Mouse (Mus musculus) CH12.LX (cell line): Measurements from ENCODE around the gene Ing1. TPM values are rescaled to one million over a fixed set of nuclear protein-coding genes. Genes with fewer than 3 reads are reported as not detected.

Experiments
- DNase-seq: peaks from one replicate; pipeline ENCODE4 v3.0.0-alpha.2; 2013; ENCODE audit errors: extremely low read depth
- H3K27ac ChIP-seq: 2 replicates; pipeline ENCODE4 v1.5.1; 2012; ENCODE audit warnings: low read depth, mild to moderate bottlenecking, control low read depth, moderate library complexity; ENCODE audit not compliant: insufficient read depth
- H3K27me3 ChIP-seq: replicated peaks from 2 replicates; pipeline ENCODE3; 2012; ENCODE audit warnings: inconsistent platforms
- H3K36me3 ChIP-seq, 2 experiments: replicated peaks in 1 of 2; 2 replicates each; pipeline versions ENCODE3 to v1.6.1; 2012; ENCODE audit warnings: inconsistent platforms in 1 of 2, low read length in 1 of 2, mild to moderate bottlenecking in 1 of 2, mixed read lengths in 1 of 2, moderate library complexity in 1 of 2; ENCODE audit not compliant: control insufficient read depth in 1 of 2, insufficient read depth in 1 of 2
- H3K4me1 ChIP-seq, 2 experiments: 2 replicates each; pipeline ENCODE4 v1.6.1; 2012; ENCODE audit warnings: inconsistent platforms in 1 of 2, moderate library complexity in 1 of 2; ENCODE audit not compliant: insufficient read depth in 2 of 2, control insufficient read depth in 1 of 2
- H3K4me2 ChIP-seq: 2 replicates; pipeline ENCODE4 v1.6.1; 2012; ENCODE audit warnings: low read depth, mild to moderate bottlenecking, control low read depth; ENCODE audit not compliant: poor library complexity, insufficient read depth, severe bottlenecking
- H3K4me3 ChIP-seq, 3 experiments: fragments of 150-350 bp in 1 of 3; sonication (generic) in 1 of 3; replicated peaks in 1 of 3; 2 replicates each; pipeline versions ENCODE3 to v1.5.1; 2011 to 2012; ENCODE audit warnings: low read depth in 2 of 3, low read length in 2 of 3, mild to moderate bottlenecking in 2 of 3, moderate library complexity in 2 of 3, control low read depth in 1 of 3, improper control_type of control experiment in 1 of 3, inconsistent platforms in 1 of 3, mixed read lengths in 1 of 3; ENCODE audit not compliant: poor library complexity in 1 of 3
- H3K79me2 ChIP-seq: replicated peaks from 2 replicates; pipeline ENCODE4 v1.6.1; 2012; ENCODE audit warnings: mild to moderate bottlenecking, moderate library complexity; ENCODE audit not compliant: control insufficient read depth, poor library complexity, insufficient read depth, severe bottlenecking; ENCODE audit errors: extremely low read depth
- H3K9ac ChIP-seq: 2 replicates; pipeline ENCODE4 v1.6.1; 2012; ENCODE audit warnings: low read depth, mild to moderate bottlenecking, control low read depth, moderate library complexity; ENCODE audit not compliant: insufficient read depth
- H3K9me3 ChIP-seq: replicated peaks from 2 replicates; pipeline ENCODE3; 2012; ENCODE audit warnings: low read length, inconsistent platforms, mixed read lengths
- BHLHE40 ChIP-seq: IDR thresholded peaks from 2 replicates; pipeline ENCODE4 v1.6.1; 2011; ENCODE audit warnings: mild to moderate bottlenecking, low read depth, low read length, improper control_type of control experiment
- CHD2 ChIP-seq: IDR thresholded peaks from 2 replicates; pipeline ENCODE4 v1.6.1; 2011; ENCODE audit warnings: low read length, improper control_type of control experiment
- CTCF ChIP-seq, 2 experiments: IDR thresholded peaks in 1 of 2; conservative IDR thresholded peaks in 1 of 2; 2 replicates each; pipeline ENCODE4 v1.5.1; 2011 to 2012; ENCODE audit warnings: low read depth in 2 of 2, low read length in 2 of 2, improper control_type of control experiment in 1 of 2, inconsistent platforms in 1 of 2, mild to moderate bottlenecking in 1 of 2, moderate library complexity in 1 of 2
- EP300 ChIP-seq: IDR thresholded peaks from 2 replicates; pipeline ENCODE4 v1.6.1; 2011; ENCODE audit warnings: low read length, improper control_type of control experiment
- ETS1 ChIP-seq: conservative IDR thresholded peaks from 2 replicates; pipeline ENCODE4 v1.6.1; 2012; ENCODE audit warnings: low read depth, mild to moderate bottlenecking, inconsistent platforms, low read length, improper control_type of control experiment, moderate library complexity
- GABPA ChIP-seq: IDR thresholded peaks from 2 replicates; pipeline ENCODE4 v1.6.1; 2012; ENCODE audit warnings: low read depth, low read length, improper control_type of control experiment, inconsistent platforms; ENCODE audit not compliant: insufficient replicate concordance
- HCFC1 ChIP-seq: IDR thresholded peaks from 2 replicates; pipeline ENCODE4 v1.6.1; 2012; ENCODE audit warnings: low read depth, mild to moderate bottlenecking, inconsistent platforms, low read length, improper control_type of control experiment
- JUN ChIP-seq: IDR thresholded peaks from 2 replicates; pipeline ENCODE4 v1.6.1; 2011; ENCODE audit warnings: low read depth, mild to moderate bottlenecking, low read length, improper control_type of control experiment, moderate library complexity; ENCODE audit not compliant: insufficient read depth
- MEF2A ChIP-seq: IDR thresholded peaks from 2 replicates; pipeline ENCODE4 v1.6.1; 2014; ENCODE audit warnings: low read depth, mild to moderate bottlenecking, inconsistent platforms, low read length, improper control_type of control experiment, borderline replicate concordance
- MYC ChIP-seq: IDR thresholded peaks from 2 replicates; pipeline ENCODE4 v1.6.1; 2011; ENCODE audit warnings: low read depth, mild to moderate bottlenecking, improper control_type of control experiment, low read length
- NELFE ChIP-seq: IDR thresholded peaks from 2 replicates; pipeline ENCODE4 v1.6.1; 2011; ENCODE audit warnings: low read depth, low read length, improper control_type of control experiment
- NRF1 ChIP-seq: IDR thresholded peaks from 2 replicates; pipeline ENCODE4 v1.6.1; 2014; ENCODE audit warnings: low read depth, mild to moderate bottlenecking, inconsistent platforms, low read length, improper control_type of control experiment, moderate library complexity
- PAX5 ChIP-seq: IDR thresholded peaks from 2 replicates; pipeline ENCODE4 v1.6.1; 2012; ENCODE audit warnings: low read length, inconsistent platforms, mixed read lengths
- POLR2A ChIP-seq: IDR thresholded peaks from 2 replicates; pipeline ENCODE4 v1.6.1; 2011; ENCODE audit warnings: low read depth, mild to moderate bottlenecking, improper control_type of control experiment, low read length
- POLR2AphosphoS2 ChIP-seq: IDR thresholded peaks from 2 replicates; pipeline ENCODE4 v1.6.1; 2011; ENCODE audit warnings: low read depth, low read length, improper control_type of control experiment
- RAD21 ChIP-seq: IDR thresholded peaks from 2 replicates; pipeline ENCODE4 v1.6.1; 2011; ENCODE audit warnings: low read depth, mild to moderate bottlenecking, low read length, improper control_type of control experiment, moderate library complexity
- RCOR1 ChIP-seq: conservative IDR thresholded peaks from 2 replicates; pipeline ENCODE4 v1.6.1; 2012; ENCODE audit warnings: low read depth, mild to moderate bottlenecking, inconsistent platforms, low read length, improper control_type of control experiment
- SMC3 ChIP-seq: IDR thresholded peaks from 2 replicates; pipeline ENCODE4 v1.6.1; 2011; ENCODE audit warnings: low read depth, low read length, improper control_type of control experiment
- TBP ChIP-seq: conservative IDR thresholded peaks from 2 replicates; pipeline ENCODE4 v1.6.1; 2011; ENCODE audit warnings: low read depth, low read length, improper control_type of control experiment
- UBTF ChIP-seq: IDR thresholded peaks from 2 replicates; pipeline ENCODE4 v1.6.1; 2012; ENCODE audit warnings: low read depth, mild to moderate bottlenecking, inconsistent platforms, low read length, improper control_type of control experiment, moderate library complexity
- USF1 ChIP-seq: IDR thresholded peaks from 2 replicates; pipeline ENCODE4 v1.6.1; 2014; ENCODE audit warnings: low read depth, mild to moderate bottlenecking, inconsistent platforms, low read length, improper control_type of control experiment
- USF2 ChIP-seq: conservative IDR thresholded peaks from 2 replicates; pipeline ENCODE4 v1.6.1; 2011; ENCODE audit warnings: low read depth, low read length, improper control_type of control experiment
- ZC3H11A ChIP-seq: IDR thresholded peaks from 2 replicates; pipeline ENCODE4 v1.6.1; 2012; ENCODE audit warnings: low read depth, mild to moderate bottlenecking, inconsistent platforms, low read length, improper control_type of control experiment
- ZKSCAN1 ChIP-seq: IDR thresholded peaks from 2 replicates; pipeline ENCODE4 v1.6.1; 2012; ENCODE audit warnings: low read depth, inconsistent platforms, low read length, improper control_type of control experiment, borderline replicate concordance
- ZMIZ1 ChIP-seq: IDR thresholded peaks from 2 replicates; pipeline ENCODE4 v1.6.1; 2012; ENCODE audit warnings: low read depth, mild to moderate bottlenecking, inconsistent platforms, low read length, improper control_type of control experiment
- dilution Hi-C: fragments of 300-500 bp; cut with MboI; formaldehyde crosslinking; loops from 2 replicates; pipeline ENCODE4 v1.14.3; 2020; ENCODE audit warnings: low sequenced_read_pairs; ENCODE audit not compliant: extremely low pct_unique_long_range_greater_than_20kb, extremely low pct_ligation_motif_present
- in situ Hi-C: fragments of 300-500 bp; cut with MboI; formaldehyde crosslinking; loops from 3 replicates; pipeline ENCODE4 v1.14.3; 2019; ENCODE audit warnings: low sequenced_read_pairs, low pct_ligation_motif_present, low pct_unique_long_range_greater_than_20kb, mixed read lengths
- polyA plus RNA-seq: library from polyadenylated mRNA; unstranded; fragments of >175 nt; gene quantifications from 2 replicates; pipeline ENCODE4 v1.2.1, GENCODE M21; 2012; ENCODE audit warnings: low read depth; ENCODE audit not compliant: insufficient read length
- total RNA-seq, 2 experiments: library from RNA; depleted of rRNA; stranded (reverse); fragments of 300-350 nt in 1 of 2; fragments of >200 nt in 1 of 2; gene quantifications; 2 replicates each; pipeline ENCODE4 v1.2.3; 2012 to 2014

The Ing1 gene
- total and polyA plus RNA-seq, 3 experiments = 30.9 to 47.8 (median 33.8) TPM

DNA sequence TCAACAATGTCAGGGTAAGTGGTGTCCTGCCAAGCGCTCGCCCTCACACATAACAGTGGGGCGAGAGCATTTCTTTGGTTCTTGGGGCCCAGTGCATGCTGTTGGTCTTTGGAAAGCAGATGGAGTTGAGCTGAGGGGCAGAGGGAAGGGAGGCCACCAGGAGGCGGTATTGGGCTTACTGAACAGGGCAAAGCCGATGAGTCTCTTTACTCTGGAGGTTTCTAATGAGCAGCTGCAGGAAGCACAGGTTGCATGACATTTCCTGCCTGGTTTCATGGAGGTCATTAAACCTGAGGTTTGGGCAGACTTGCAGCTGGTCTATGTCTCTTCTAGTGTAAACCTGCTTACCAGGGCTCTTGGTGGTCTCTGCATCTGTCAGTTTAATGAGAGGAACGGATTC, 48.6 kb upstream of the Ing1 start:
- Histone ChIP-seq H3K9me3 (no peaks in the 10 kb centered on the region), H3K4me1 (peaks cover 3 to 14% of the 10 kb centered on the region in 2 experiments; a peak in 2 of 4 replicates), H3K79me2 (no peaks in the 10 kb centered on the region; the same call in 1 of the 2 replicates), H3K4me3 (no peak overlapping the region), H3K36me3 (peaks cover 84 to 96% of the 10 kb centered on the region in 2 experiments), H3K9ac (no peak overlapping the region), H3K4me2 (no peak overlapping the region), H3K27me3 (no peaks in the 10 kb centered on the region), H3K27ac (no peak overlapping the region)
- TF ChIP-seq GABPA (no peak), USF1 (no peak), MYC (0 out of 2 replicates have a peak, but pooled peaks have one; percentile 24), ZC3H11A (peak; percentile 33; the same call in 1 of the 2 replicates), SMC3 (peak; percentile 79), EP300 (peak; percentile 19; the same call in 1 of the 2 replicates), RAD21 (peak; percentile 59), CTCF (conservative IDR thresholded peaks at IDR 0.05 in 1 of 2, IDR thresholded peaks at IDR 0.05 in 1 of 2; ENCODE audit: low read depth in 2 of 2, low read length in 2 of 2) (peak; percentile 53 to 76)
- DNase-seq = peak; percentile 69
- in situ Hi-C loops = loop anchor here (25.0 kb wide), 1 partner anchor 105 kb away; no protein-coding TSS in a partner anchor
- dilution Hi-C loops = no loop called here

GRCm38 (mm10) chr8:11508880-11509279, 46.5 kb upstream of the Ing1 start:
- Histone ChIP-seq H3K27ac (no peak overlapping the region), H3K27me3 (no peaks in the 10 kb centered on the region), H3K4me2 (no peak overlapping the region), H3K4me1 (peaks cover 3 to 9% of the 10 kb centered on the region in 2 experiments; a peak in 2 of 4 replicates), H3K36me3 (peaks cover 90 to 98% of the 10 kb centered on the region in 2 experiments), H3K9me3 (no peaks in the 10 kb centered on the region), H3K4me3 (no peak overlapping the region), H3K79me2 (no peaks in the 10 kb centered on the region), H3K9ac (no peak overlapping the region)
- TF ChIP-seq JUN (no peak), POLR2A (no peak)
- in situ Hi-C loops (loop anchor here (25.0 kb wide), 1 partner anchor 103 kb away; no protein-coding TSS in a partner anchor), dilution Hi-C loops (no loop called here)
- DNase-seq = no peak

GRCm38 (mm10) chr8:11510971-11511370, 44.4 kb upstream of the Ing1 start:
- no peaks in the 10 kb centered on the region for H3K27me3 ChIP-seq
- H3K79me2 ChIP-seq = no peaks in the 10 kb centered on the region
- H3K27ac ChIP-seq = no peak overlapping the region
- in situ Hi-C loops (loop anchor here (25.0 kb wide), 1 partner anchor 101 kb away; no protein-coding TSS in a partner anchor), dilution Hi-C loops (no loop called here)
- TF ChIP-seq ZMIZ1 (no peak), RCOR1 (no peak), UBTF (no peak), CTCF (conservative IDR thresholded peaks at IDR 0.05 in 1 of 2, IDR thresholded peaks at IDR 0.05 in 1 of 2; ENCODE audit: low read depth in 2 of 2, low read length in 2 of 2) (no peak), ETS1 (no peak), EP300 (no peak), POLR2AphosphoS2 (no peak), ZKSCAN1 (no peak), NRF1 (no peak), MEF2A (no peak), USF2 (no peak), NELFE (no peak), PAX5 (no peak), ZC3H11A (no peak), MYC (no peak), CHD2 (no peak), HCFC1 (no peak), TBP (no peak), BHLHE40 (no peak)
- no peak overlapping the region for H3K9ac ChIP-seq
- no peak overlapping the region for H3K4me2 ChIP-seq
- H3K36me3 ChIP-seq = peaks cover 90 to 97% of the 10 kb centered on the region in 2 experiments
- H3K9me3 ChIP-seq = no peaks in the 10 kb centered on the region
- no peak for DNase-seq
- no peak overlapping the region for H3K4me3 ChIP-seq
- H3K4me1 ChIP-seq = peaks cover 0 to 8% of the 10 kb centered on the region in 2 experiments; a peak in 1 of 4 replicates
